Mouse (Mus musculus) ES-E14 (cell line): Measurements from ENCODE around the gene Filip1. TPM values are rescaled to one million over a fixed set of nuclear protein-coding genes. Genes with fewer than 3 reads are reported as not detected.

Source experiments
- DNase-seq: peaks from one replicate; pipeline ENCODE4 v3.0.0-alpha.2; 2013; ENCODE audit warnings: low read depth, low spot score
- H3K27ac ChIP-seq: 2 replicates; pipeline ENCODE4 v1.5.1; 2012; ENCODE audit warnings: low read depth, mild to moderate bottlenecking, low read length, moderate library complexity, mixed read lengths; ENCODE audit not compliant: poor library complexity, insufficient read depth, severe bottlenecking
- H3K36me3 ChIP-seq: 2 replicates; pipeline ENCODE4 v1.6.1; 2012; ENCODE audit warnings: mild to moderate bottlenecking, low read length, moderate library complexity, mixed read lengths; ENCODE audit not compliant: control insufficient read depth, poor library complexity, insufficient read depth, severe bottlenecking
- H3K4me1 ChIP-seq, 2 experiments: fragments of 150-350 bp in 1 of 2; sonication (generic) in 1 of 2; 2 replicates each; pipeline ENCODE4 v1.6.1; 2012; ENCODE audit warnings: low read length in 2 of 2, mild to moderate bottlenecking in 1 of 2, mixed read lengths in 1 of 2; ENCODE audit not compliant: control insufficient read depth in 2 of 2, insufficient read depth in 2 of 2, poor library complexity in 1 of 2
- H3K4me3 ChIP-seq, 2 experiments: fragments of 150-350 bp in 1 of 2; sonication (generic) in 1 of 2; 2 replicates each; pipeline ENCODE4 v1.5.1; 2012; ENCODE audit warnings: low read length in 2 of 2, low read depth in 1 of 2, mild to moderate bottlenecking in 1 of 2, mixed read lengths in 1 of 2; ENCODE audit not compliant: insufficient read depth in 1 of 2, poor library complexity in 1 of 2, severe bottlenecking in 1 of 2
- H3K9ac ChIP-seq: 2 replicates; pipeline ENCODE4 v1.6.1; 2012; ENCODE audit warnings: low read depth, mild to moderate bottlenecking, low read length, mixed read lengths; ENCODE audit not compliant: poor library complexity, insufficient read depth, severe bottlenecking
- H3K9me3 ChIP-seq: fragments of 150-350 bp; sonication (generic); 2 replicates; pipeline ENCODE4 v1.6.1; 2012; ENCODE audit warnings: low read depth, mild to moderate bottlenecking, low read length; ENCODE audit not compliant: control insufficient read depth, insufficient read depth
- CHD2 ChIP-seq: IDR thresholded peaks from 2 replicates; pipeline ENCODE4 v1.6.1; 2014; ENCODE audit warnings: mild to moderate bottlenecking, low read depth, low read length, inconsistent platforms
- HCFC1 ChIP-seq: IDR thresholded peaks from 2 replicates; pipeline ENCODE4 v1.6.1; 2012; ENCODE audit warnings: low read length, inconsistent platforms, borderline replicate concordance; ENCODE audit not compliant: insufficient read depth
- MAFK ChIP-seq: IDR thresholded peaks from 2 replicates; pipeline ENCODE4 v1.6.1; 2014; ENCODE audit warnings: mild to moderate bottlenecking, low read depth, low read length, inconsistent platforms; ENCODE audit not compliant: insufficient read depth
- ZC3H11A ChIP-seq: IDR thresholded peaks from 2 replicates; pipeline ENCODE4 v1.6.1; 2012; ENCODE audit warnings: low read depth, mild to moderate bottlenecking, inconsistent platforms, low read length, borderline replicate concordance
- ZNF384 ChIP-seq: IDR thresholded peaks from 2 replicates; pipeline ENCODE4 v1.6.1; 2012; ENCODE audit warnings: low read depth, low read length, inconsistent platforms
- in situ Hi-C, 2 experiments: fragments of 600-800 bp; cut with MboI; formaldehyde crosslinking; loops; one replicate each; pipeline ENCODE4 v1.15.1; 2025; ENCODE audit warnings: low sequenced_read_pairs in 2 of 2, inconsistent platforms in 1 of 2; ENCODE audit not compliant: unreplicated experiment in 2 of 2
- total RNA-seq: library from RNA; depleted of rRNA; stranded (reverse); fragments of 300-350 nt; gene quantifications from 2 replicates; pipeline ENCODE4 v1.2.3, GENCODE M21; 2012

The Filip1 gene
- total RNA-seq, 1 experiment: 0.09 TPM

- Histone ChIP-seq H3K4me3 (no peak overlapping the region), H3K27ac (no peak overlapping the region), H3K9me3 (no peaks in the 10 kb centered on the region), H3K36me3 (no peaks in the 10 kb centered on the region), H3K9ac (no peak overlapping the region), H3K4me1 (no peaks in the 10 kb centered on the region)
- DNase-seq: no peak
- in situ Hi-C loops: no loop called here
- no peak for TF ChIP-seq CHD2
- TF ChIP-seq ZNF384: no peak
These were observed 60.7 kb downstream of the Filip1 start for GRCm38 (mm10) chr9:79951984-79952383.

GRCm38 (mm10) chr9:79951339-79951738 is 61.3 kb downstream of the Filip1 start:
- H3K27ac ChIP-seq: no peak overlapping the region
- no peak for TF ChIP-seq HCFC1
- no peak for TF ChIP-seq ZC3H11A
- no peak for DNase-seq
- in situ Hi-C loops: no loop called here
- H3K4me1 ChIP-seq: no peaks in the 10 kb centered on the region
- H3K36me3 ChIP-seq: no peaks in the 10 kb centered on the region
- no peak overlapping the region for H3K4me3 ChIP-seq
- H3K9me3 ChIP-seq: no peaks in the 10 kb centered on the region
- no peak overlapping the region for H3K9ac ChIP-seq

- Histone ChIP-seq H3K9me3 (no peaks in the 10 kb centered on the region), H3K4me1 (no peaks in the 10 kb centered on the region), H3K4me3 (no peak overlapping the region), H3K36me3 (no peaks in the 10 kb centered on the region), H3K9ac (no peak overlapping the region), H3K27ac (no peak overlapping the region)
- in situ Hi-C loops: no loop called here
- TF ChIP-seq ZNF384 (no peak), HCFC1 (no peak), ZC3H11A (no peak), CHD2 (no peak), MAFK (no peak)
- no peak for DNase-seq
These were observed 62.0 kb downstream of the Filip1 start for GRCm38 (mm10) chr9:79950666-79951065.

GRCm38 (mm10) chr9:79950038-79950437 is 62.6 kb downstream of the Filip1 start:
- Histone ChIP-seq H3K36me3 (no peaks in the 10 kb centered on the region), H3K4me3 (no peak overlapping the region), H3K4me1 (no peaks in the 10 kb centered on the region), H3K9ac (no peak overlapping the region), H3K9me3 (no peaks in the 10 kb centered on the region), H3K27ac (no peak overlapping the region)
- no peak for DNase-seq
- TF ChIP-seq HCFC1: no peak
- TF ChIP-seq CHD2: no peak
- no peak for TF ChIP-seq MAFK
- TF ChIP-seq ZC3H11A: no peak
- no peak for TF ChIP-seq ZNF384
- in situ Hi-C loops: no loop called here

- no peak for DNase-seq
- Histone ChIP-seq H3K4me1 (no peaks in the 10 kb centered on the region), H3K36me3 (no peaks in the 10 kb centered on the region), H3K27ac (no peak overlapping the region), H3K4me3 (no peak overlapping the region), H3K9me3 (no peaks in the 10 kb centered on the region), H3K9ac (no peak overlapping the region)
- TF ChIP-seq MAFK: no peak
- TF ChIP-seq ZNF384: no peak
- no peak for TF ChIP-seq HCFC1
- TF ChIP-seq CHD2: no peak
- in situ Hi-C loops: no loop called here
These were observed 64.3 kb downstream of the Filip1 start for GRCm38 (mm10) chr9:79948376-79948775.
